Mouse (Mus musculus): ENCODE results near the gene Aqp1. TPM values are rescaled to one million over a fixed set of nuclear protein-coding genes. Genes with fewer than 3 reads are reported as not detected.

Gene Aqp1
- total and polyA plus RNA-seq, 3 experiments, result 35.1 to 135 (median 85.4) TPM

DNA sequence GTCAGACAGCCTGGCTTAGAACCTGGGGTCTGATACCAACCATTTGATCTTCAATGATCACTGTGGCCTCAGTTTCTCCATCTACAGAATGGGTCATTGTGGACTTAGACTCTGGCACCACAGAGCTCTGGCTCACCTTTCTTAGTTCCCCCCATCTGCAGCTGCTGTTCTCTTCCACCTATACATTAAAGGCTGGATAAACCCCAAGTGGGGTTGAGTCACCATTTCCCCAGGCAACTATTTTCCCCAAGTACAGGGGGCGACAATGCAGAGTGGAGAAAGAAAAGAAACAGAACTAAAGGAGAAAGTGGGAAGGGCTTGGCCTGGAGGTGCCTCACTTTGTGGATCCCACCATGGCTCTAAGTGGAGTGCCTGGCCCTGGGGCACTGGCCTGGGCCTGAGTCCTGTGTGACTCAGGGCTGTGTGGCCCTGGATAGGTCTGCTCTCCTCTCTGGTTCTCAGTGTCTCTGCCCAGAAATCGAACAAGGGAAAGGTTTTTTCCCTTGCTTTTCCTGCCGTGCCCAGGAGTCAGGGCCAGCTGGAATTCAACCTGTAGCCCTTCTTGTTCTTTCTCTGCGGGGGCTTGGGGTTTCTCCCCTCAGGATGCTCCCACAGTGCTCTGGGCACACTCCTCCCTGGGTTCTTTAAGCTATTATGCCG lies 20.9 kb downstream of the Aqp1 start:
- no peak for DNase-seq

GRCm38 (mm10) chr6:55357636-55358031 lies 21.4 kb downstream of the Aqp1 start:
- DNase-seq, result no peak

DNA sequence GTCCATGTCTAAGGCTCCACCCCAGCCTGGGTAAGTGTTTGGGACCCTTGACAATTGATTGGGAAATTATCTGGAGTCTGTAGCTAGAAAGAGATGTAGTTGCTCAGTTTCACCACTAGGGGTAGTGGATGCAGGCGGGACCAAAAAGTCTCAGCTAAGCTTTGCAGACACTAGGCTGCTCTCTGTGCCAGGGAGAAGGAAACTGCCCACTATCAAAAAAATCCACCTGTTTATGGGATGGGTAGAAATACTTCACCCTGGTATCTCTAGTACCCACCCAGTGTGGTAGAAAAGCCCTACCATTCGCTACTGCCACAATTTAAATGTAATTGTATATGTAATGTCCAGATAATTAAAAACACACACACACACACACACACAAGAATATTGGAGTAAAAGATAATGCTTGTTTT lies 22.5 kb downstream of the Aqp1 start:
- no peak for DNase-seq

GRCm38 (mm10) chr6:55362663-55363062 lies 26.4 kb downstream of the Aqp1 start:
- no peak for DNase-seq

GRCm38 (mm10) chr6:55367126-55367525 lies 30.9 kb downstream of the Aqp1 start:
- DNase-seq, result no peak

- no peak for DNase-seq
Measured at GRCm38 (mm10) chr6:55370831-55371230, 34.6 kb downstream of the Aqp1 start.

DNA sequence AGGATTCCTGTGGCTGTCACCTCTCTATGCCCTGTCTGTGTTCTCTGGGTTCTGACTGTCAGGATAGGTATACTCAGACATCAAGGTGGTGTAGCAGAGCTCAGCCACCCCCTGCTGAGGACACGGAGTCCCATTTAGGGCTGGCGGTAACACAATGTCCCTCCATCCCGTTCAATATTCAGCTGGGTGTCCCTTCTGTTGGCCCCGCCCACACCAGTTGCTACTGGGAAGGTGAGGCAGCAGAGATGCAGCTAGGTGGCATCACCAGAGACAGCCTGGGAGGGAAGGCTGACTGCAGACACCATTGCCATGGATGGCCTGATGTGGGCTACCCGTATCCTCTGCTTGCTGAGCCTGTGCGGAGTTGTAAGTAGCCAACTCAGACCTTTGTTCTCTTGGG lies 39.8 kb downstream of the Aqp1 start, which contains the start of gene Ghrhr:
Gene Ghrhr (plus strand): TSS at position 220 of the 400 bp plus-strand sequence.
- DNase-seq, result no peak

DNA sequence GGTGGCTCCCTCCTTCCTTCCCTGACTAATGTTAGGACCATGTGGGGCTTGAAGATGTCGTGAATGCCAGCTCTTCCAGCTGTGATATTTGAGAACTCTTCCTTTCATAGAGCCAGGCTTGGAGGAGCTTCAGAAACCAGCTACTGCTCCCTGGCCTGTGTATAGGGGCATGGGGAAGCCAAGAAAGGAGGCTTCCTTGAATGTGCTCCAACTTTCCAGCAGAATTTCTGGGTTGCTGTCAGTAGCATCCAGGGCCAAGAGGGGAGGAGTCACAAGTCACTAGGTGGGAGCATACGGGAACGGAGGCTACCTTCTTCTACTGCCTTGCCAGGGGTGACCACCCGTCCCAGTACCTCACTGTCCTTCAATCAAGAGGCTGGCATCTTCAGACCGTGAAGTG lies 40.3 kb downstream of the Aqp1 start:
- no peak for DNase-seq

DNA sequence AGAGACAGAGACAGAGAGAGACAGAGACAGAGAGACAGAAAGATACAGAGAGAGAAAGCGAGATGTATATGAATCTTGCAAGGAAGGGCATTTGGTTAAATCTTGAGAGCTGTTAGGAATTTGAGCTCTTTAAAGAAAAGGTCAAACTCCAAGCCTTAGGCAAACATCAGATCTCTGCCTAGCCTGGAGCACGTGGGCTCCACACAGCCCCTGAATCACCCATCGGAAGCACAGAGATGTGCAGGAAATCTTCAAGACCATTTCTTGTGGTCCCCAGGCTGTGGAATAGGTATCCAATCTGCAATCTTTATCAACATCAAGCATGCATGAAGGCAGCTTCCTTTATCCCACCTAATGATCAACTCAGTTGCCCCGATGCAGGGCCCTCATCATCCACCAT lies 41.2 kb downstream of the Aqp1 start:
- no peak for DNase-seq

DNA sequence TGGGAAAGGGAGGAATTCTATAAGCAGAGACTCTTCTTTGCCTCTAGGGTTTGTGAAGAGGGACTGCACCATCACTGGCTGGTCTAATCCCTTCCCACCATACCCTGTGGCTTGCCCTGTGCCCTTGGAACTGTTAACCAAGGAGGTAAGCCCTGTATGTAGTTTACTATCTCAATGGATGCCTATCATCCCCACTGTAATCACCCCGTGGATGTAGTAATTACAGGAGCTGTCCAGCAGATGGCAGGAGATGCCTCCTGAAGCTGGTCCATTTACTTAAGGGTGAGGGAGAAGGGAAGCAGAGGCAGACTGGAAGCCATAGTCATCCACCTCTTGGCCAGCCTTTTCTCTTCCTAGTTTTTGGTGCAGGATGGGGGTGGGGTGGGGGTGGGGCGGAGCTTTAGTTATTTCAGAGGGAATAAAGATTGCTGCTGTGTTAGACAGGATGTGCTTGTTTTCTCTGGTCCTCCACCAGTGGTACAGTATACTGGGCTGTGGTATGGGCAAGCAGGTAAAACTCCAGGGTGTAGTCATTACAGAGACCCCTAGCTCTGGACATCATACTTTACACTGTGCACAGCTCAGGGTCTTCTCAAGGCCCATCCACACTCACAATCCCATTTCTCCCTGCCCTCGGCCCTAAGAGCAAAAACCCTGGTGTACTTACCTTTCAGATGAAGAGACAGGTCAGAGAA lies 43.6 kb downstream of the Aqp1 start:
- DNase-seq, result peak; percentile 53

DNA sequence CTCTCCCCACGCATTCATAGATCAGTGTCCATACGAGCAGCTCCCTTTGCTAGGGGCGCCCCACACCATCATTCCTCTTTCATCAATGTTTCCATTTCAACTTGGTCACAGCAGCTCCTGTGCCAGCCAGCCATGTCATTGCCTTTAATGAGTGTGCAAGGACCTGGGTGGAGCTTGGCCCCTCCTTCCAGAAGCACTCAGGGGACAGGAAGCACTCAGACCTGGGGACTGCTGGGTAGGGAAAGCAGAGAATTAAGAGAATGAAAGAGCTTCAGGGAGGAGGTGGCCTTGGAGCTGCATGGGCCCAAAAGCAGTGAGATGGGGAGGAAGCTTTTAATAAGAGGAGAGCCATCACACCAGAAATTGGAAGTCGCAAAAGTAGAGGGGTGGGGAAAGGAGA lies 45.7 kb downstream of the Aqp1 start:
- no peak for DNase-seq

- DNase-seq, result peak; percentile 38
Measured at GRCm38 (mm10) chr6:55383897-55384296, 47.7 kb downstream of the Aqp1 start.

- DNase-seq, result no peak
Measured at GRCm38 (mm10) chr6:55384356-55384951, 48.2 kb downstream of the Aqp1 start.

DNA sequence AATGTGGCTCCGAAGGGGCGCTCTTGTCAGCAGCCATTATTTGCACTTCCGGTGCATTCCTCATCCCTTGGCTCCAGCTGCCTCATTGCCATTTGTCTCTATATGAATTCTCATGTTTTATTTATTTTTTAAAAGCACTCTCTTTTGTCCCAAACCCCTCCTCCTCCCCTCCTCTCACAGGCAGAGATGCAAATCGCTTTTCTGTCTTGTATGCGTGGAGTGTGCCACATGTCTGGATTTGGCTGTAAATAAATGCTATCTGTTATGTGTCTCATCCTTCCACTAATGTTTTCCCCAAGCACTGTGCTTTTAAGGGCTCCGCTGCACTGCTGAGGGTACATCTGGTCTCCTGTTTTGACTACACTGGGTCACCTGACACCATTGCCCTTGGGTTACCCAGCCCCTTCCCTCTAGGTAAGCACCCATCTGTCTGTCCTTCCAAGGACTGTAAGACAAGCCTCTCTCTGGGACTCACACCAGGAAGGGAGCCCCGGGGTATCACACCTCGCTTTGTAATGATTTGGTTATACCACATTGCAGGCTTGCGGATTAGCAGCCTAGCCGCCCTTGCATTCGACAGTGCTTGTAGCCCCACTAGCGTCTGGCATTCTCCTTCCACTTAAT lies 52.4 kb downstream of the Aqp1 start:
- no peak for DNase-seq

GRCm38 (mm10) chr6:55389321-55389720 lies 53.1 kb downstream of the Aqp1 start:
- no peak for DNase-seq

DNA sequence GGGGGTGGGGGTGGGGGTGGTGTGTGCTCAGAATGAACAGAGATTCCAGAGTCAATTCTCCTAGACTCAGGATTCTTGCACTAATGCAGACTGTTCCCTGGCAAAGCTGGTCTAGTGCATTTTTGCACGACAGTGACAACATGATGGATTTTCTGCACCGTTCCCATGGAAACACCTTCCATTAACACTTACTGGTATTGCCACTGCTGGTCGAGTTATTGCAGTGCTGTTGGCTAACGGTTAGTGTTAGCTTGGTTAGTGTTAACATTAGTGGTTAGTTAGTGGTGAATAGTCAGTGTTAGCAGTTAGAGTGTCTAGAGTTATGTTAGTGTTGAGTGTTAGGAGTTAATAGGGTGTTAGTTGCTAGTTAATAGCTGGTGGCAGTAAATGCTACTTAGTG lies 55.6 kb downstream of the Aqp1 start:
- no peak for DNase-seq

DNA sequence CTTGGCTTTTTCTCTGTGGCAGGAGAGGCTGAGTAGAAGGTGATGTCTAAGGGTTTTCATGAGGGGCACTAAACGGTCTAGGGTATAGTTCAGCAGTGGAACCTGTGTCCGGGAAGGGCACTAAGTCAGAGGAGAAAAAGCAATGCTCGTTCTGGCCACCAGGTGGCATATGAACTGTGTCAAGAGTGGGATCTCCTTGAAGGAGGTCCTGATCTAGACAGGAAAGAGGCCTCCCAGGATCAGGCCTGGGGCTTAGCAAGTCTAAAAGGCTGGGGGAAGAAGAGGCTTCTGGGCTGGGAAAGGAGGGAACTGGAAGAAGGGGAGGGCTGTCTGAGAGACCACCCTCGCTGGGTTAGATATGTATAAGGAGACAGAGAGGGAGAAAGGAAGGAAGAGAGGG lies 56.2 kb downstream of the Aqp1 start:
- peak; percentile 60 for DNase-seq

GRCm38 (mm10) chr6:55394854-55395253 lies 58.6 kb downstream of the Aqp1 start:
- DNase-seq, result no peak

DNA sequence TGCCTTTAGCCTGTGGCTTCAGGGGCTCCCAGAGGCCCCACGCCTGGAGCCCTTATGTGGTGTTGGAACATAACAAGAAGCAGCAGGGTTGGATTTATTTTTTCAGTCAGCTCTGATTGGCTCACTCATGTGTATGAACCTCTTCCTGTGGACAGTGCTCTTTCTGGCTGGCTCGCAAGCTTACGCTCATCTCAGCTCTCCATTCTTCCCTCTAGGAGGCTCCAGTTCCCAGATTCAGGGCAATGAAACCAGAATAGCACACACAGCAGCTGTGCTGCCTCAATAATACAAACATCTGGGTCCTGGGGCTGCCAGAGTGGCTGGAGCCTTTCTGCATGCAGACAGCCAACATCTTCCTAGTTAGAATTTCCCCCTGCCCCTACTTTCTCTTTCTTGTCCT lies 59.9 kb downstream of the Aqp1 start:
- DNase-seq, result no peak

GRCm38 (mm10) chr6:55396622-55397041 lies 60.4 kb downstream of the Aqp1 start:
- peak; percentile 68 for DNase-seq
